Mouse (Mus musculus) C2C12 (cell line): ENCODE data around the gene Pou3f3.

Experiments
- CEBPB ChIP-seq: IDR thresholded peaks from one replicate; pipeline ENCODE4 v1.6.1; 2011; ENCODE audit warnings: low read depth, mild to moderate bottlenecking, control low read depth, moderate library complexity
- CTCF ChIP-seq: IDR thresholded peaks from one replicate; pipeline ENCODE4 v1.5.1; 2011; ENCODE audit not compliant: control insufficient read depth, insufficient read depth, insufficient read length
- MAX ChIP-seq: IDR thresholded peaks from one replicate; pipeline ENCODE4 v1.6.1; 2011; ENCODE audit warnings: mild to moderate bottlenecking, control low read depth
- MYOG ChIP-seq: IDR thresholded peaks from one replicate; pipeline ENCODE4 v1.6.1; 2011; ENCODE audit not compliant: control insufficient read depth, insufficient read length; ENCODE audit errors: extremely low read depth

GRCm38 (mm10) chr1:42687271-42687670 lies 8.3 kb upstream of the Pou3f3 start:
- TF ChIP-seq CTCF = no peak
- no peak for TF ChIP-seq MAX
- TF ChIP-seq CEBPB = no peak
- no peak for TF ChIP-seq MYOG
